Mouse (Mus musculus) brown adipose tissue, adult 24 weeks (tissue): ENCODE results near the gene Gp1ba. TPM values are rescaled to one million over a fixed set of nuclear protein-coding genes. Genes with fewer than 3 reads are reported as not detected.
A peak's percentile ranks its signal among the peaks of the same experiment; 100 is the strongest.

Experiments
- H3K27ac ChIP-seq: fragments of 200-500 bp; replicated peaks from 2 replicates; pipeline ENCODE4 v1.5.1; 2012; ENCODE audit warnings: low read depth, mild to moderate bottlenecking, low read length
- H3K4me1 ChIP-seq: fragments of 200-500 bp; 2 replicates; pipeline ENCODE4 v1.6.1; 2012; ENCODE audit warnings: low read length, mixed read lengths; ENCODE audit not compliant: control insufficient read depth, insufficient read depth, insufficient read length
- H3K4me3 ChIP-seq: fragments of 200-500 bp; 2 replicates; pipeline ENCODE4 v1.5.1; 2012; ENCODE audit warnings: low read depth, mild to moderate bottlenecking, low read length, moderate library complexity; ENCODE audit not compliant: insufficient read depth
- polyA plus RNA-seq: library from polyadenylated mRNA; stranded (reverse); fragments of >200 nt; gene quantifications from 2 replicates; pipeline ENCODE4 v1.2.4, GENCODE M21; 2012; ENCODE audit not compliant: missing spikeins, insufficient read depth, insufficient read length

Gp1ba gene
- polyA plus RNA-seq, 1 experiment: not detected

DNA sequence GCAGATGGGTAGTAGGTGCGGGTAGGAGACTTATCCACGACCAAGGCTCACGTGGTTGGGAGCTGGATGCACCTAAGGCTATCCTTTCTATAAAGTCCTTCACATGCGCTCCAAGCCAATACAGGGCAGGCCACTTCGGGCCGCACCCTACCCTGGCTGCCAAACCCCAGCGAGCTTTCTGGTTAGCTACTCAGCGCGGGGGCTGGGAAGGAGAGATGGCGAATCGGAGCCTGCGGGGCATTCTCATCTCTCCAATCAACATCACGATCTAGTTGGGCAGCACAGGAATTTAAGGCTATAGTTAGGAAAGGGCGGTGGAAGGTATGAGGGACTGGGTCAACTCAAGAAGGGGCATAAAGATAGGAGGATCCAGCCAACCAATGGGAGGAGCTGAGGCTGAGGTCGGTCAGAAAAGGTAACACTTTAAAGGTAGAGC is 29.4 kb downstream of the Gp1ba start:
- Histone ChIP-seq H3K27ac (peak overlapping the region; percentile 53), H3K4me3 (peak overlapping the region; percentile 62), H3K4me1 (no peaks in the 10 kb centered on the region)

- H3K27ac ChIP-seq: peak within 1 kb of the TSS; percentile 88
These were observed 30.0 kb downstream of the Gp1ba start, which contains the start of gene Spag7 for GRCm38 (mm10) chr11:70668771-70669505. Gene Spag7 (minus strand): TSS chr11:70669416.

GRCm38 (mm10) chr11:70669582-70670345 is 30.8 kb downstream of the Gp1ba start:
- Histone ChIP-seq H3K4me1 (no peaks in the 10 kb centered on the region), H3K4me3 (peak overlapping the region; percentile 74), H3K27ac (peak overlapping the region; percentile 87)

More at GRCm38 (mm10) chr11:70668771-70669505, 30.0 kb downstream of the Gp1ba start, which contains the start of gene Spag7:
- peak within 1 kb of the TSS; percentile 74 for H3K4me3 ChIP-seq
- no peaks in the 10 kb centered on the region for H3K4me1 ChIP-seq

GRCm38 (mm10) chr11:70670483-70670882 is 31.6 kb downstream of the Gp1ba start:
- Histone ChIP-seq H3K27ac (no peak overlapping the region), H3K4me3 (peak overlapping the region; percentile 74; the same call in 1 of the 2 replicates), H3K4me1 (no peaks in the 10 kb centered on the region)

- Histone ChIP-seq H3K4me1 (no peaks in the 10 kb centered on the region), H3K27ac (no peak overlapping the region)
These were observed 32.6 kb downstream of the Gp1ba start for GRCm38 (mm10) chr11:70671333-70672047.

DNA sequence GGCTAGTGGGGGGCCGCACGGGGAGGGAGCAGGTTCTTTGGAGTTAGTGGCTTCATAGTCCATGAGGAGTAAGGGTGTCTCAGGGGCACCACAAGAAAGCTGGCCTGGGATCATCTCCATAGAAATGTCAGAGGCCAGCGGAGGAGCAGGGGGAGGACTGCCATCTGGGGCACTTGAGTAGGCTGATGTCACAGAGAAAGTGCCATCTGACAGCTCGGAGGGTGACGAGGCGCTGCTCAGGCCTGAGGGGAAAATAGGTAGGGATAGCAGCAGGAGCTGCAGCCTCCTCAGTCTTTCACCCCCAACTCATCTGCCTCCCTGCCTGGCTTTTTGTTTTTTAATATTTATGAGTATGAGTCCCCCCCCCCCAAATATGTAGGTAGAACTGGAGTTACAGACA is 35.1 kb downstream of the Gp1ba start:
- H3K4me3 ChIP-seq: no peak overlapping the region
- no peaks in the 10 kb centered on the region for H3K4me1 ChIP-seq

More at GRCm38 (mm10) chr11:70671333-70672047, 32.6 kb downstream of the Gp1ba start:
- no peak overlapping the region for H3K4me3 ChIP-seq

GRCm38 (mm10) chr11:70674501-70674900 is 35.6 kb downstream of the Gp1ba start:
- Histone ChIP-seq H3K4me3 (no peak overlapping the region), H3K4me1 (no peaks in the 10 kb centered on the region), H3K27ac (no peak overlapping the region)

More for the DNA sequence above, 35.1 kb downstream of the Gp1ba start:
- no peak overlapping the region for H3K27ac ChIP-seq

GRCm38 (mm10) chr11:70678092-70678491 is 39.2 kb downstream of the Gp1ba start:
- Histone ChIP-seq H3K4me1 (no peaks in the 10 kb centered on the region), H3K4me3 (no peak overlapping the region), H3K27ac (no peak overlapping the region)

DNA sequence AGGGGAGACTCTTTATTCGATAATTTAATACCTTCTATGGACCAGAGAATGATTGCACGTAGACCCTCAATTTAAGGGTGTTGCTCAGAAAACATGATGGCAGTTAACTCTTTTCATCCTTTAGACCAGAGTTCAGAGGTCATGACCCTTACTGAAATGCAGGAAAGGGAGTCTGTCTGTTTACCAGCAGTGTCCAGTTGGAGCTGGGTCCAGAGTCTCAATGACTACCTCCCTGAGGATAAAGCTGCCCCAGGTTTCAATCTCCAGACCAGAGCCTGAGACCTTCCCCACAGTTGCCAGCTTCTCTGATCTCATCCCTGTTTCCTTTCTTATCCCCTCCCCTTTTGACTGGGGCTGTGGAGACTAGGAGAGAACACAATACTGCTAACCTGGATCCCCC is 39.7 kb downstream of the Gp1ba start:
- Histone ChIP-seq H3K27ac (no peak overlapping the region), H3K4me1 (no peaks in the 10 kb centered on the region), H3K4me3 (no peak overlapping the region)

GRCm38 (mm10) chr11:70679361-70679760 is 40.4 kb downstream of the Gp1ba start:
- no peaks in the 10 kb centered on the region for H3K4me1 ChIP-seq
- H3K27ac ChIP-seq: no peak overlapping the region
- no peak overlapping the region for H3K4me3 ChIP-seq

GRCm38 (mm10) chr11:70679894-70680293 is 41.0 kb downstream of the Gp1ba start:
- Histone ChIP-seq H3K4me3 (no peak overlapping the region), H3K27ac (0 out of 2 replicates have a peak overlapping the region, but pooled peaks have one; percentile 50), H3K4me1 (no peaks in the 10 kb centered on the region)

- Histone ChIP-seq H3K27ac (no peak overlapping the region), H3K4me1 (no peaks in the 10 kb centered on the region), H3K4me3 (no peak overlapping the region)
These were observed 42.2 kb downstream of the Gp1ba start for GRCm38 (mm10) chr11:70681170-70681569.

DNA sequence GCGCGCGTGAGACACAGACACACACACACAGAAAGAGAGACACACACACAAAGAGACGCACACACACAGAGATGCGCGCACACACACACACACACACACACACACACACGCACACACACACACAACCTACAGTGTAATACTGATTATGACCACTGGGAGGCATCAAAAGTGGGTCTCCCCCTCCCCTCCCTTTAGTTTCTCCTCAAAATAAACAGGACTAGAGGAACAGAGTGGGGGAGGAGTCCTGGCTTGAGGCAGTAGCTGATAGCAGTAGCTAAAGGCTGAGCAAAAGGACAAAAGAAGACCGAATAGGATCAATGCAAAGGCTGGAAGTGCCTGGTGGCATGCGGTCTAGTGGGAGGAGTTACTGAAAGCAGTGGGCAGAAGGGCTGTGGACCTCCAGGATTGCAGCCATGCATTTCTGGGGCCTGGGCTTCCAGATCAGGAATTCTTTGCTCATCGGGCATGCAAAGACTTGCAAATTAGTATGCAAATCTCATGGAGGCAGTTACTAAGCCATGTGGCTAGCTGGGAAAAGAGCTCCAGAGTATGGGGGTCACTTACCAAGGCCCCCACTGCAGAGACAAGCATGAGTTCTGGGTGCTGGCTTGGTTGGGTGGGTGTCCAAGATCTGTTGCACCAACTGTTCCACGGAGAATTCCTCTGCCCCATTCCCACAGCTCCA is 43.1 kb downstream of the Gp1ba start:
- no peak overlapping the region for H3K4me3 ChIP-seq
- no peaks in the 10 kb centered on the region for H3K4me1 ChIP-seq
- no peak overlapping the region for H3K27ac ChIP-seq

DNA sequence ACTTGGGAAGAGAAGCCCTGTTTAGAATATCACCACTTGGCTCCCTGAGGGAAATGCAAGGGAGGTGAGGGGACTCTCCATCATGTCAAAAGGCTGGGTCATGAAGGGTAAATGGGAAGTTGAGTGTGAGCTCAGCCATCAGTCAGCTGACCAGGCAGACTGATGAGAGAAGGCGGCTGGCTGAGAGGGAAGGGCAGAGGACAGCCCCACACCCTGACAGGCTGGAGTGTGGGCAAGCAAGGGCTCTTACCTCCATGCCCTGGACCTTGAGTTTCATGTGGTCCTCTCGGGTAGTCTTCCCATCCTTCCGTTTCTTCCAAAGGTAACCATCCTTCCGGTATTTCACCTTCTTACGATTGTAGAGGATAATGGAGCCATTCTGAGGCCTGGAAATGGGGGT is 44.7 kb downstream of the Gp1ba start:
- Histone ChIP-seq H3K4me1 (peaks cover 2% of the 10 kb centered on the region; the same call in 1 of the 2 replicates), H3K4me3 (no peak overlapping the region), H3K27ac (no peak overlapping the region)
